Mouse (Mus musculus) hindbrain, embryonic 13.5 days (tissue): ENCODE measurements around the gene Etv3. TPM values are rescaled to one million over a fixed set of nuclear protein-coding genes. Genes with fewer than 3 reads are reported as not detected.

ENCODE experiments used
- ATAC-seq: fragments of 200-750 bp; cut with Nextera tagmentation; 2 replicates; pipeline ENCODE4 v1.8.0; 2017; ENCODE audit warnings: moderate TSS enrichment; ENCODE audit not compliant: low FRiP score
- H3K27ac ChIP-seq: fragments of 300-500 bp; sonication (generic); 2 replicates; pipeline ENCODE4 v1.5.1; 2015; ENCODE audit warnings: inconsistent platforms, mild to moderate bottlenecking, moderate library complexity
- H3K27me3 ChIP-seq: fragments of 300-500 bp; sonication (generic); 2 replicates; pipeline ENCODE4 v1.6.1; 2015; ENCODE audit warnings: mild to moderate bottlenecking, inconsistent platforms
- H3K36me3 ChIP-seq: fragments of 300-500 bp; sonication (generic); 2 replicates; pipeline ENCODE4 v1.6.1; 2015; ENCODE audit warnings: mild to moderate bottlenecking, inconsistent platforms
- H3K4me1 ChIP-seq: fragments of 300-500 bp; sonication (generic); replicated peaks from 2 replicates; pipeline ENCODE4 v1.6.1; 2015; ENCODE audit warnings: inconsistent platforms
- H3K4me2 ChIP-seq: fragments of 300-500 bp; sonication (generic); 2 replicates; pipeline ENCODE4 v1.6.1; 2015; ENCODE audit warnings: inconsistent platforms, mild to moderate bottlenecking, moderate library complexity
- H3K4me3 ChIP-seq: fragments of 300-500 bp; sonication (generic); 2 replicates; pipeline ENCODE4 v1.5.1; 2015; ENCODE audit warnings: mild to moderate bottlenecking, inconsistent platforms
- H3K9ac ChIP-seq: fragments of 300-500 bp; sonication (generic); 2 replicates; pipeline ENCODE4 v1.6.1; 2015; ENCODE audit warnings: mild to moderate bottlenecking, inconsistent platforms
- H3K9me3 ChIP-seq: fragments of 300-500 bp; sonication (generic); 2 replicates; pipeline ENCODE4 v1.6.1; 2016; ENCODE audit warnings: inconsistent platforms
- WGBS: fragments of 180-500 bp; shearing (Covaris S2); methylation state at CpG from one replicate; pipeline ENCODE4 v1.1.7; 2015; 5-methylcytosine and 5-hydroxymethylcytosine counted together
- polyA plus RNA-seq: library from polyadenylated mRNA; unstranded; fragments of >200 nt; fragmentation: Nextera tagmentation; extraction: Ambion mirVana; gene quantifications from 2 replicates; pipeline ENCODE4 v1.2.1, GENCODE M21; 2015

Etv3 gene
- polyA plus RNA-seq, 1 experiment from 2014 or later: 10.1 TPM

DNA sequence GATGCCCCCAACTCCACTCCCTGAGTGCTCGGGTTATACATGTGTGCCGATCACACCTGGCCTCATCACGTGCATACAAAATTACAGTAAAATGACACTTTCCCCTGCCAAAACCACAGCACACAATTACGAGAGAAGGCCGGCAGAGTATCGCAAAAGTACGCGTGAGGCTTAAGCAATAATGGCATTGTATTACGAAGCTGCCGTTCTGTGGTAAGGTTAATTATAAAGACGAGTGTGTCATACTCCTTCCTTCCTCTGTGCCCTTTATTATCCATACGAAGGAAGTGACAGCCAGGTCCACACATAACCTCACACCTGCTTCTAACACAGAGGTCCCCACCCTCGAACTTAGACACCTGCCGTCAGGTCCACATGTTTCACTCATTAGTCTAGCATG, 42.3 kb downstream of the Etv3 start:
- Histone ChIP-seq H3K4me3 (no peak overlapping the region), H3K4me1 (peaks cover 16% of the 10 kb centered on the region), H3K36me3 (no peaks in the 10 kb centered on the region), H3K9ac (no peak overlapping the region), H3K27me3 (no peaks in the 10 kb centered on the region), H3K4me2 (no peak overlapping the region), H3K27ac (no peak overlapping the region), H3K9me3 (no peaks in the 10 kb centered on the region)
- WGBS: 92% methylated on average over 14 of the region's 14 CpGs
- ATAC-seq: no peak

DNA sequence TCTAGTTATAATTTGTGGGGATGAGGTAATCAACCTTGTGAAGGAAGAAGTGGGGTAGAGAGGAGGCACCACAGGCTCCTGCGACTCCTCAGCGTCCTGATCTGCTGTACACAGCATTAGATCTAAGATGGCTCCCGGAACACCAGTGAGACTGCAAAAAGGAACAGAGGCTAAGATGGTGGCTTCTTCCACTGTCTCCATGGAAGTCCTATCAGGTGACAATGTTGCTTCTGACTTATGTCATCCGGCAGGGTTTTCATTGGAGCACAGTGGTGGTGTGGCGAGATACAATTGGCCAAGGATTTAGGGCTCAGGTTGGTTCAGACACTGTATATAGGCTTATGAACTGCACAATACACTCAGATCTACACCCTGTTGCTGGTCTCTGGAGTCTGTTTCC, 43.5 kb downstream of the Etv3 start:
- H3K9ac ChIP-seq: no peak overlapping the region
- H3K27me3 ChIP-seq: no peaks in the 10 kb centered on the region
- no peak overlapping the region for H3K27ac ChIP-seq
- no peak overlapping the region for H3K4me2 ChIP-seq
- ATAC-seq: no peak
- 90% methylated on average over 5 of the region's 5 CpGs for WGBS
- H3K4me3 ChIP-seq: no peak overlapping the region
- H3K36me3 ChIP-seq: no peaks in the 10 kb centered on the region
- no peaks in the 10 kb centered on the region for H3K9me3 ChIP-seq
- peaks cover 16% of the 10 kb centered on the region for H3K4me1 ChIP-seq

DNA sequence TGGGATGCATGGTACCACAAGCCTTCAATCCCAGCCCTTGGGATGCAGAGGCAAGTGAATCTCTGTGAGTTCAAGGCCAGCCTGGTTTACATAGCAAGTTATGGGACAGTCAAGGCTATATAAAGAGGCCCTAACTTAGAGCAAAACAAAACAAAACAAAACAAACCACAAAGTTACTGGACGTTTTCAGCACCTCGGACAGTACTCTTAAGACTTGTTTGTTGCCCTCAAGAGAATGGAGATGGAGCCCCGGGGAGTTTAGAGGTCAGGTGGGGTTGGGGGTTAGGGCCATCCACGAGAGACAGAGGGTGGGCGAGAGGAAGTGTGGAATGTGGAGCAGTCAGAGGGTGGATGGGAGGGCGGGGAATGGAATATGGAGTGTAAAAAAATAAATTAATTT, 50.6 kb downstream of the Etv3 start:
- H3K4me1 ChIP-seq: no peaks in the 10 kb centered on the region
- WGBS: 40% methylated on average over 6 of the region's 6 CpGs
- H3K4me3 ChIP-seq: no peak overlapping the region
- H3K27ac ChIP-seq: no peak overlapping the region
- H3K4me2 ChIP-seq: no peak overlapping the region
- ATAC-seq: no peak
- H3K9ac ChIP-seq: no peak overlapping the region
- H3K27me3 ChIP-seq: no peaks in the 10 kb centered on the region
- H3K36me3 ChIP-seq: no peaks in the 10 kb centered on the region
- H3K9me3 ChIP-seq: 0 out of 2 replicates have a peak, but pooled peaks cover under 1% of the 10 kb centered on the region

DNA sequence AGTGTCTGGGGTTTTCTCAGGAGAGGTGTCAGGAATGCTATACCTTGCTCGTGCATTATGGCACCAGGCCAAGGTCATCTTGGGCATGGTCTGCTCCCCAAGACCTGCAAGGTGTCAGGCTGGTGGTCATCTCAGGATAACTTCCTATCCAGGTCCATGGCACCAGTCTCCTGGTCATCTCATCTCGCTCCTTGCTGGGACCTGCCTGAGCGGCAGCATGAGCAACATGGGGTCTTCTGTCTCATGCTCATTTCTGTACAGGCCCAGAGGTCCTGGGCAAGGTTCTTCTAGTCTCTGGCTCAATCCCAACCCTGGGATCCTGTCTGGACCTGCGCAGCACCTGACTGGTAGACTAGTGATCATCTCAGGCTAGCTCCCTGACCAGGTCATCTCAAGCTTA, 57.1 kb downstream of the Etv3 start:
- Histone ChIP-seq H3K4me2 (no peak overlapping the region), H3K4me1 (no peaks in the 10 kb centered on the region), H3K27ac (no peak overlapping the region), H3K9ac (no peak overlapping the region), H3K36me3 (no peaks in the 10 kb centered on the region), H3K9me3 (0 out of 2 replicates have a peak, but pooled peaks cover 5% of the 10 kb centered on the region), H3K4me3 (no peak overlapping the region), H3K27me3 (no peaks in the 10 kb centered on the region)
- 94% methylated on average over 4 of the region's 4 CpGs for WGBS
- no peak for ATAC-seq

Other genes starting within 250 kb of the Etv3 start
- gene Cd5l, start 167.5 kb upstream of the Etv3 start, polyA plus RNA-seq: 0.09 TPM in 1 of 2 replicates, not detected in the other
- 0.23 and 0.26 TPM in 2 replicates for gene Fcrl1, start 149.0 kb upstream of the Etv3 start, polyA plus RNA-seq
- not detected in 2 replicates for gene Fcrl5, start 89.6 kb upstream of the Etv3 start, polyA plus RNA-seq
- 22.8 and 24.6 TPM in 2 replicates for gene Arhgef11, start 92.2 kb downstream of the Etv3 start, polyA plus RNA-seq
- 0.43 and 0.71 TPM in 2 replicates for gene Lrrc71, start 223.2 kb downstream of the Etv3 start, polyA plus RNA-seq